Mouse (Mus musculus) megakaryocyte, embryonic 14.5 days (primary cell): ENCODE measurements around the gene Osgepl1.
"Not testable (repeated sequence)": the region's sequence is repeated elsewhere in the genome, so short reads cannot be mapped to it uniquely, and the experiment has no call there.

Source experiments
- FLI1 ChIP-seq: IDR thresholded peaks from 2 replicates; pipeline ENCODE4 v1.6.1; 2012; ENCODE audit warnings: low read length, inconsistent platforms, mixed read lengths
- GATA1 ChIP-seq: IDR thresholded peaks from 3 replicates; pipeline ENCODE4 v1.6.1; 2012; ENCODE audit warnings: mixed read lengths, low read length, inconsistent platforms, borderline replicate concordance

GRCm38 (mm10) chr1:53264958-53265612 lies 48.3 kb upstream of the Osgepl1 start:
- TF ChIP-seq GATA1, FLI1: not testable (repeated sequence)
